Mouse (Mus musculus): ENCODE results near the gene Atp11b. TPM values are rescaled to one million over a fixed set of nuclear protein-coding genes. Genes with fewer than 3 reads are reported as not detected.

Atp11b gene
- polyA plus RNA-seq, 1 experiment from 2014 or later, result 58.1 TPM

GRCm38 (mm10) chr3:35751724-35752123 lies 2.2 kb upstream of the Atp11b start:
- no peaks in the 10 kb centered on the region for H3K9me3 ChIP-seq (replicated peaks; ENCODE audit: control insufficient read depth, low read length)
- no peak overlapping the region for H3K27ac ChIP-seq (ENCODE audit: low read length)
- 49% methylated on average over 2 of the region's 2 CpGs for WGBS
- no peaks in the 10 kb centered on the region; the same call in 1 of the 2 replicates for H3K4me1 ChIP-seq (ENCODE audit: control insufficient read depth, insufficient read depth, low read length)
- ATAC-seq (ENCODE audit: insufficient read depth, low FRiP score), result no peak
- H3K4me2 ChIP-seq (ENCODE audit: low read depth, low read length), result no peak overlapping the region
- no peaks in the 10 kb centered on the region for H3K27me3 ChIP-seq (ENCODE audit: control insufficient read depth, insufficient read depth, low read length)
- H3K36me3 ChIP-seq (ENCODE audit: control insufficient read depth, insufficient read depth, low read length), result no peaks in the 10 kb centered on the region
- H3K4me3 ChIP-seq (replicated peaks; ENCODE audit: low read length), result no peak overlapping the region
- H3K9ac ChIP-seq (ENCODE audit: low read length), result no peak overlapping the region

- Histone ChIP-seq H3K27ac (ENCODE audit: low read length) (no peak overlapping the region), H3K4me3 (replicated peaks; ENCODE audit: low read length) (no peak overlapping the region), H3K36me3 (ENCODE audit: control insufficient read depth, insufficient read depth, low read length) (no peaks in the 10 kb centered on the region), H3K27me3 (ENCODE audit: control insufficient read depth, insufficient read depth, low read length) (no peaks in the 10 kb centered on the region), H3K9me3 (replicated peaks; ENCODE audit: control insufficient read depth, low read length) (no peaks in the 10 kb centered on the region), H3K4me2 (ENCODE audit: low read depth, low read length) (no peak overlapping the region), H3K4me1 (ENCODE audit: control insufficient read depth, insufficient read depth, low read length) (no peaks in the 10 kb centered on the region), H3K9ac (ENCODE audit: low read length) (no peak overlapping the region)
- WGBS, result 56% methylated on average over 4 of the region's 4 CpGs
- ATAC-seq (ENCODE audit: insufficient read depth, low FRiP score), result no peak
Measured at GRCm38 (mm10) chr3:35762735-35763134, 8.8 kb downstream of the Atp11b start.

GRCm38 (mm10) chr3:35764637-35765617 lies 11.0 kb downstream of the Atp11b start:
- ATAC-seq (ENCODE audit: insufficient read depth, low FRiP score), result no peak
- Histone ChIP-seq H3K27ac (ENCODE audit: low read length) (no peak overlapping the region), H3K36me3 (ENCODE audit: control insufficient read depth, insufficient read depth, low read length) (no peaks in the 10 kb centered on the region), H3K9me3 (replicated peaks; ENCODE audit: control insufficient read depth, low read length) (no peaks in the 10 kb centered on the region), H3K4me3 (replicated peaks; ENCODE audit: low read length) (no peak overlapping the region), H3K4me2 (ENCODE audit: low read depth, low read length) (no peak overlapping the region), H3K9ac (ENCODE audit: low read length) (no peak overlapping the region), H3K27me3 (ENCODE audit: control insufficient read depth, insufficient read depth, low read length) (no peaks in the 10 kb centered on the region), H3K4me1 (ENCODE audit: control insufficient read depth, insufficient read depth, low read length) (no peaks in the 10 kb centered on the region)
- WGBS, result 58% methylated on average over 7 of the region's 7 CpGs

- no peak overlapping the region for H3K4me3 ChIP-seq (replicated peaks; ENCODE audit: low read length)
- no peak overlapping the region for H3K27ac ChIP-seq (ENCODE audit: low read length)
- H3K4me1 ChIP-seq (ENCODE audit: control insufficient read depth, insufficient read depth, low read length), result no peaks in the 10 kb centered on the region
- no peaks in the 10 kb centered on the region for H3K9me3 ChIP-seq (replicated peaks; ENCODE audit: control insufficient read depth, low read length)
- no peak overlapping the region for H3K9ac ChIP-seq (ENCODE audit: low read length)
- no peaks in the 10 kb centered on the region for H3K27me3 ChIP-seq (ENCODE audit: control insufficient read depth, insufficient read depth, low read length)
- ATAC-seq (ENCODE audit: insufficient read depth, low FRiP score), result no peak
- 0 out of 2 replicates have a peak, but pooled peaks cover 2% of the 10 kb centered on the region for H3K36me3 ChIP-seq (ENCODE audit: control insufficient read depth, insufficient read depth, low read length)
- no peak overlapping the region for H3K4me2 ChIP-seq (ENCODE audit: low read depth, low read length)
- WGBS, result 77% methylated on average over 3 of the region's 3 CpGs
Measured at GRCm38 (mm10) chr3:35779748-35780147, 25.8 kb downstream of the Atp11b start.

GRCm38 (mm10) chr3:35802040-35802439 lies 48.1 kb downstream of the Atp11b start:
- Histone ChIP-seq H3K9me3 (replicated peaks; ENCODE audit: control insufficient read depth, low read length) (no peaks in the 10 kb centered on the region), H3K27me3 (ENCODE audit: control insufficient read depth, insufficient read depth, low read length) (no peaks in the 10 kb centered on the region), H3K9ac (ENCODE audit: low read length) (no peak overlapping the region), H3K36me3 (ENCODE audit: control insufficient read depth, insufficient read depth, low read length) (peaks cover 21% of the 10 kb centered on the region), H3K4me3 (replicated peaks; ENCODE audit: low read length) (no peak overlapping the region), H3K27ac (ENCODE audit: low read length) (no peak overlapping the region), H3K4me2 (ENCODE audit: low read depth, low read length) (no peak overlapping the region), H3K4me1 (ENCODE audit: control insufficient read depth, insufficient read depth, low read length) (no peaks in the 10 kb centered on the region)
- no peak for ATAC-seq (ENCODE audit: insufficient read depth, low FRiP score)
- WGBS, result 82% methylated on average over 2 of the region's 2 CpGs

GRCm38 (mm10) chr3:35819887-35820286 lies 66.0 kb downstream of the Atp11b start:
- Histone ChIP-seq H3K9me3 (replicated peaks; ENCODE audit: control insufficient read depth, low read length) (no peaks in the 10 kb centered on the region), H3K27me3 (ENCODE audit: control insufficient read depth, insufficient read depth, low read length) (no peaks in the 10 kb centered on the region), H3K36me3 (ENCODE audit: control insufficient read depth, insufficient read depth, low read length) (peaks cover 11% of the 10 kb centered on the region), H3K9ac (ENCODE audit: low read length) (no peak overlapping the region), H3K4me2 (ENCODE audit: low read depth, low read length) (no peak overlapping the region), H3K27ac (ENCODE audit: low read length) (no peak overlapping the region), H3K4me3 (replicated peaks; ENCODE audit: low read length) (no peak overlapping the region), H3K4me1 (ENCODE audit: control insufficient read depth, insufficient read depth, low read length) (no peaks in the 10 kb centered on the region)
- WGBS, result 84% methylated on average over 3 of the region's 3 CpGs
- ATAC-seq (ENCODE audit: insufficient read depth, low FRiP score), result no peak

GRCm38 (mm10) chr3:35822036-35822435 lies 68.1 kb downstream of the Atp11b start:
- WGBS, result 84% methylated on average over 3 of the region's 3 CpGs
- Histone ChIP-seq H3K4me2 (ENCODE audit: low read depth, low read length) (no peak overlapping the region), H3K36me3 (ENCODE audit: control insufficient read depth, insufficient read depth, low read length) (peaks cover 14% of the 10 kb centered on the region), H3K4me1 (ENCODE audit: control insufficient read depth, insufficient read depth, low read length) (no peaks in the 10 kb centered on the region), H3K4me3 (replicated peaks; ENCODE audit: low read length) (no peak overlapping the region), H3K27me3 (ENCODE audit: control insufficient read depth, insufficient read depth, low read length) (no peaks in the 10 kb centered on the region), H3K27ac (ENCODE audit: low read length) (no peak overlapping the region), H3K9me3 (replicated peaks; ENCODE audit: control insufficient read depth, low read length) (no peaks in the 10 kb centered on the region), H3K9ac (ENCODE audit: low read length) (no peak overlapping the region)
- no peak for ATAC-seq (ENCODE audit: insufficient read depth, low FRiP score)

GRCm38 (mm10) chr3:35849326-35849725 lies 95.4 kb downstream of the Atp11b start:
- Histone ChIP-seq H3K9me3 (replicated peaks; ENCODE audit: control insufficient read depth, low read length) (no peaks in the 10 kb centered on the region), H3K4me1 (ENCODE audit: control insufficient read depth, insufficient read depth, low read length) (no peaks in the 10 kb centered on the region), H3K9ac (ENCODE audit: low read length) (no peak overlapping the region), H3K27ac (ENCODE audit: low read length) (no peak overlapping the region), H3K4me2 (ENCODE audit: low read depth, low read length) (no peak overlapping the region), H3K4me3 (replicated peaks; ENCODE audit: low read length) (no peak overlapping the region), H3K36me3 (ENCODE audit: control insufficient read depth, insufficient read depth, low read length) (no peaks in the 10 kb centered on the region), H3K27me3 (ENCODE audit: control insufficient read depth, insufficient read depth, low read length) (no peaks in the 10 kb centered on the region)
- 91% methylated on average over 9 of the region's 9 CpGs for WGBS
- no peak for ATAC-seq (ENCODE audit: insufficient read depth, low FRiP score)

- H3K27me3 ChIP-seq (ENCODE audit: control insufficient read depth, insufficient read depth, low read length), result no peaks in the 10 kb centered on the region
- H3K4me1 ChIP-seq (ENCODE audit: control insufficient read depth, insufficient read depth, low read length), result no peaks in the 10 kb centered on the region
- no peak overlapping the region for H3K4me2 ChIP-seq (ENCODE audit: low read depth, low read length)
- H3K9me3 ChIP-seq (replicated peaks; ENCODE audit: control insufficient read depth, low read length), result no peaks in the 10 kb centered on the region
- H3K9ac ChIP-seq (ENCODE audit: low read length), result no peak overlapping the region
- H3K27ac ChIP-seq (ENCODE audit: low read length), result no peak overlapping the region
- H3K36me3 ChIP-seq (ENCODE audit: control insufficient read depth, insufficient read depth, low read length), result no peaks in the 10 kb centered on the region
- ATAC-seq (ENCODE audit: insufficient read depth, low FRiP score), result no peak
- no peak overlapping the region for H3K4me3 ChIP-seq (replicated peaks; ENCODE audit: low read length)
Measured at GRCm38 (mm10) chr3:35883267-35883666, 129.4 kb downstream of the Atp11b start.

Data from stomach, embryonic 16.5 days (tissue).